Mouse (Mus musculus) CH12.LX (cell line): ENCODE results near the gene Exd1. TPM values are rescaled to one million over a fixed set of nuclear protein-coding genes. Genes with fewer than 3 reads are reported as not detected.

ENCODE experiments used
- DNase-seq: peaks from one replicate; pipeline ENCODE4 v3.0.0-alpha.2; 2013; ENCODE audit errors: extremely low read depth
- H3K27ac ChIP-seq: 2 replicates; pipeline ENCODE4 v1.5.1; 2012; ENCODE audit warnings: low read depth, mild to moderate bottlenecking, control low read depth, moderate library complexity; ENCODE audit not compliant: insufficient read depth
- H3K27me3 ChIP-seq: replicated peaks from 2 replicates; pipeline ENCODE3; 2012; ENCODE audit warnings: inconsistent platforms
- H3K36me3 ChIP-seq, 2 experiments: replicated peaks in 1 of 2; 2 replicates each; pipeline versions ENCODE3 to v1.6.1; 2012; ENCODE audit warnings: inconsistent platforms in 1 of 2, low read length in 1 of 2, mild to moderate bottlenecking in 1 of 2, mixed read lengths in 1 of 2, moderate library complexity in 1 of 2; ENCODE audit not compliant: control insufficient read depth in 1 of 2, insufficient read depth in 1 of 2
- H3K4me1 ChIP-seq, 2 experiments: 2 replicates each; pipeline ENCODE4 v1.6.1; 2012; ENCODE audit warnings: inconsistent platforms in 1 of 2, moderate library complexity in 1 of 2; ENCODE audit not compliant: insufficient read depth in 2 of 2, control insufficient read depth in 1 of 2
- H3K4me2 ChIP-seq: 2 replicates; pipeline ENCODE4 v1.6.1; 2012; ENCODE audit warnings: low read depth, mild to moderate bottlenecking, control low read depth; ENCODE audit not compliant: poor library complexity, insufficient read depth, severe bottlenecking
- H3K4me3 ChIP-seq, 3 experiments: fragments of 150-350 bp in 1 of 3; sonication (generic) in 1 of 3; replicated peaks in 1 of 3; 2 replicates each; pipeline versions ENCODE3 to v1.5.1; 2011 to 2012; ENCODE audit warnings: low read depth in 2 of 3, low read length in 2 of 3, mild to moderate bottlenecking in 2 of 3, moderate library complexity in 2 of 3, control low read depth in 1 of 3, improper control_type of control experiment in 1 of 3, inconsistent platforms in 1 of 3, mixed read lengths in 1 of 3; ENCODE audit not compliant: poor library complexity in 1 of 3
- H3K79me2 ChIP-seq: replicated peaks from 2 replicates; pipeline ENCODE4 v1.6.1; 2012; ENCODE audit warnings: mild to moderate bottlenecking, moderate library complexity; ENCODE audit not compliant: control insufficient read depth, poor library complexity, insufficient read depth, severe bottlenecking; ENCODE audit errors: extremely low read depth
- H3K9ac ChIP-seq: 2 replicates; pipeline ENCODE4 v1.6.1; 2012; ENCODE audit warnings: low read depth, mild to moderate bottlenecking, control low read depth, moderate library complexity; ENCODE audit not compliant: insufficient read depth
- H3K9me3 ChIP-seq: replicated peaks from 2 replicates; pipeline ENCODE3; 2012; ENCODE audit warnings: low read length, inconsistent platforms, mixed read lengths
- BHLHE40 ChIP-seq: IDR thresholded peaks from 2 replicates; pipeline ENCODE4 v1.6.1; 2011; ENCODE audit warnings: mild to moderate bottlenecking, low read depth, low read length, improper control_type of control experiment
- CTCF ChIP-seq, 2 experiments: IDR thresholded peaks in 1 of 2; conservative IDR thresholded peaks in 1 of 2; 2 replicates each; pipeline ENCODE4 v1.5.1; 2011 to 2012; ENCODE audit warnings: low read depth in 2 of 2, low read length in 2 of 2, improper control_type of control experiment in 1 of 2, inconsistent platforms in 1 of 2, mild to moderate bottlenecking in 1 of 2, moderate library complexity in 1 of 2
- E2F4 ChIP-seq: IDR thresholded peaks from 2 replicates; pipeline ENCODE4 v1.6.1; 2011; ENCODE audit warnings: low read depth, low read length, improper control_type of control experiment; ENCODE audit not compliant: insufficient replicate concordance
- ELF1 ChIP-seq: IDR thresholded peaks from 2 replicates; pipeline ENCODE4 v1.6.1; 2014; ENCODE audit warnings: low read depth, mild to moderate bottlenecking, inconsistent platforms, low read length, improper control_type of control experiment
- EP300 ChIP-seq: IDR thresholded peaks from 2 replicates; pipeline ENCODE4 v1.6.1; 2011; ENCODE audit warnings: low read length, improper control_type of control experiment
- JUN ChIP-seq: IDR thresholded peaks from 2 replicates; pipeline ENCODE4 v1.6.1; 2011; ENCODE audit warnings: low read depth, mild to moderate bottlenecking, low read length, improper control_type of control experiment, moderate library complexity; ENCODE audit not compliant: insufficient read depth
- JUND ChIP-seq: conservative IDR thresholded peaks from 2 replicates; pipeline ENCODE4 v1.6.1; 2011; ENCODE audit warnings: low read depth, low read length, improper control_type of control experiment
- KAT2A ChIP-seq: IDR thresholded peaks from 2 replicates; pipeline ENCODE4 v1.6.1; 2012; ENCODE audit warnings: low read length, improper control_type of control experiment, inconsistent platforms; ENCODE audit not compliant: insufficient replicate concordance
- MAX ChIP-seq: IDR thresholded peaks from 2 replicates; pipeline ENCODE4 v1.6.1; 2011; ENCODE audit warnings: low read length, improper control_type of control experiment
- MAZ ChIP-seq: IDR thresholded peaks from 2 replicates; pipeline ENCODE4 v1.6.1; 2012; ENCODE audit warnings: low read depth, mild to moderate bottlenecking, inconsistent platforms, low read length, improper control_type of control experiment, moderate library complexity
- MXI1 ChIP-seq: IDR thresholded peaks from 2 replicates; pipeline ENCODE4 v1.6.1; 2011; ENCODE audit warnings: mild to moderate bottlenecking, low read depth, low read length, improper control_type of control experiment
- MYC ChIP-seq: IDR thresholded peaks from 2 replicates; pipeline ENCODE4 v1.6.1; 2011; ENCODE audit warnings: low read depth, mild to moderate bottlenecking, improper control_type of control experiment, low read length
- NELFE ChIP-seq: IDR thresholded peaks from 2 replicates; pipeline ENCODE4 v1.6.1; 2011; ENCODE audit warnings: low read depth, low read length, improper control_type of control experiment
- POLR2A ChIP-seq: IDR thresholded peaks from 2 replicates; pipeline ENCODE4 v1.6.1; 2011; ENCODE audit warnings: low read depth, mild to moderate bottlenecking, improper control_type of control experiment, low read length
- SIN3A ChIP-seq: IDR thresholded peaks from 2 replicates; pipeline ENCODE4 v1.6.1; 2012; ENCODE audit warnings: low read length, improper control_type of control experiment, inconsistent platforms
- SMC3 ChIP-seq: IDR thresholded peaks from 2 replicates; pipeline ENCODE4 v1.6.1; 2011; ENCODE audit warnings: low read depth, low read length, improper control_type of control experiment
- TBP ChIP-seq: conservative IDR thresholded peaks from 2 replicates; pipeline ENCODE4 v1.6.1; 2011; ENCODE audit warnings: low read depth, low read length, improper control_type of control experiment
- USF1 ChIP-seq: IDR thresholded peaks from 2 replicates; pipeline ENCODE4 v1.6.1; 2014; ENCODE audit warnings: low read depth, mild to moderate bottlenecking, inconsistent platforms, low read length, improper control_type of control experiment
- ZKSCAN1 ChIP-seq: IDR thresholded peaks from 2 replicates; pipeline ENCODE4 v1.6.1; 2012; ENCODE audit warnings: low read depth, inconsistent platforms, low read length, improper control_type of control experiment, borderline replicate concordance
- ZNF384 ChIP-seq: IDR thresholded peaks from 2 replicates; pipeline ENCODE4 v1.6.1; 2012; ENCODE audit warnings: low read depth, low read length, improper control_type of control experiment, inconsistent platforms
- dilution Hi-C: fragments of 300-500 bp; cut with MboI; formaldehyde crosslinking; loops from 2 replicates; pipeline ENCODE4 v1.14.3; 2020; ENCODE audit warnings: low sequenced_read_pairs; ENCODE audit not compliant: extremely low pct_unique_long_range_greater_than_20kb, extremely low pct_ligation_motif_present
- in situ Hi-C: fragments of 300-500 bp; cut with MboI; formaldehyde crosslinking; loops from 3 replicates; pipeline ENCODE4 v1.14.3; 2019; ENCODE audit warnings: low sequenced_read_pairs, low pct_ligation_motif_present, low pct_unique_long_range_greater_than_20kb, mixed read lengths
- polyA plus RNA-seq: library from polyadenylated mRNA; unstranded; fragments of >175 nt; gene quantifications from 2 replicates; pipeline ENCODE4 v1.2.1, GENCODE M21; 2012; ENCODE audit warnings: low read depth; ENCODE audit not compliant: insufficient read length
- total RNA-seq, 2 experiments: library from RNA; depleted of rRNA; stranded (reverse); fragments of 300-350 nt in 1 of 2; fragments of >200 nt in 1 of 2; gene quantifications; 2 replicates each; pipeline ENCODE4 v1.2.3; 2012 to 2014

The Exd1 gene
- total and polyA plus RNA-seq, 3 experiments: 0.17 to 0.39 (median 0.25) TPM

GRCm38 (mm10) chr2:119476621-119477391, 70.6 kb downstream of the Exd1 start:
- Histone ChIP-seq H3K4me2 (peak overlapping the region; percentile 94), H3K36me3 (peaks cover 3 to 21% of the 10 kb centered on the region in 2 experiments), H3K79me2 (peaks cover 47% of the 10 kb centered on the region), H3K27ac (peak overlapping the region; percentile 70), H3K4me1 (peaks cover 5 to 21% of the 10 kb centered on the region in 2 experiments; a peak in 3 of 4 replicates), H3K9ac (peak overlapping the region; percentile 99), H3K9me3 (no peaks in the 10 kb centered on the region), H3K27me3 (no peaks in the 10 kb centered on the region), H3K4me3 (peak overlapping the region; percentile 86 to 93 (median 86))
- dilution Hi-C loops: no loop called here
- in situ Hi-C loops: no loop called here
- peak; percentile 74 for DNase-seq
- 0 out of 2 replicates have a peak, but pooled peaks have one; percentile 1 for TF ChIP-seq MAZ
- TF ChIP-seq JUN: 0 out of 2 replicates have a peak, but pooled peaks have one; percentile 13
- no peak for TF ChIP-seq JUND
- 0 out of 2 replicates have a peak, but pooled peaks have one; percentile 39 for TF ChIP-seq TBP
- no peak for TF ChIP-seq EP300
- peak; percentile 100 for TF ChIP-seq MXI1
- TF ChIP-seq MYC: peak; percentile 98
- peak; percentile 53 for TF ChIP-seq POLR2A
- TF ChIP-seq CTCF (conservative IDR thresholded peaks at IDR 0.05 in 1 of 2, IDR thresholded peaks at IDR 0.05 in 1 of 2; ENCODE audit: low read depth in 2 of 2, low read length in 2 of 2): peak in 1 of 2 experiments; percentile 36; a peak in 2 of 4 replicates
- peak; percentile 92 for TF ChIP-seq SIN3A
- peak; percentile 24 for TF ChIP-seq USF1
- TF ChIP-seq E2F4: no peak
- TF ChIP-seq ZKSCAN1: no peak
- TF ChIP-seq SMC3: no peak
- peak; percentile 97 for TF ChIP-seq MAX
- TF ChIP-seq NELFE: peak; percentile 6; the same call in 1 of the 2 replicates
- TF ChIP-seq ELF1: peak; percentile 71
- TF ChIP-seq KAT2A: no peak
- peak; percentile 89 for TF ChIP-seq BHLHE40

- in situ Hi-C loops (no loop called here), dilution Hi-C loops (no loop called here)
- H3K4me2 ChIP-seq: peak overlapping the region; percentile 94
Measured at GRCm38 (mm10) chr2:119476166-119476565, 71.3 kb downstream of the Exd1 start.

More at GRCm38 (mm10) chr2:119476166-119476565, 71.3 kb downstream of the Exd1 start:
- Histone ChIP-seq H3K9me3 (no peaks in the 10 kb centered on the region), H3K27me3 (no peaks in the 10 kb centered on the region), H3K4me3 (peak overlapping the region; percentile 86 to 93 (median 86)), H3K4me1 (peaks cover 5 to 21% of the 10 kb centered on the region in 2 experiments; a peak in 3 of 4 replicates), H3K27ac (no peak overlapping the region), H3K36me3 (peaks cover 3 to 24% of the 10 kb centered on the region in 2 experiments), H3K79me2 (peaks cover 53% of the 10 kb centered on the region), H3K9ac (peak overlapping the region; percentile 99)
- TF ChIP-seq ZNF384 (peak; percentile 85), SIN3A (no peak), MAZ (0 out of 2 replicates have a peak, but pooled peaks have one; percentile 0)
- no peak for DNase-seq

Other genes starting within 250 kb of the Exd1 start
- 0.13 TPM in 1 of 2 replicates, not detected in the other for gene Dll4, start 221.8 kb downstream of the Exd1 start, total RNA-seq (2012; rRNA removed)
- 0.12 TPM in 1 of 2 replicates, not detected in the other for gene Dll4, start 221.8 kb downstream of the Exd1 start, total RNA-seq (2014; rRNA removed)
- gene Dll4, start 221.8 kb downstream of the Exd1 start, polyA plus RNA-seq: not detected in 2 replicates
- gene Chac1, start 196.4 kb downstream of the Exd1 start, total RNA-seq (2012; rRNA removed): 47.5 and 95.6 TPM in 2 replicates
- gene Chac1, start 196.4 kb downstream of the Exd1 start, total RNA-seq (2014; rRNA removed): 47.2 and 49.2 TPM in 2 replicates
- gene Chac1, start 196.4 kb downstream of the Exd1 start, polyA plus RNA-seq: 33.3 and 33.4 TPM in 2 replicates
- 11.4 and 13.5 TPM in 2 replicates for gene Ino80, start 69.9 kb downstream of the Exd1 start, total RNA-seq (2012; rRNA removed)
- 10.6 and 10.9 TPM in 2 replicates for gene Ino80, start 69.9 kb downstream of the Exd1 start, total RNA-seq (2014; rRNA removed)
- 17.8 TPM in 2 replicates for gene Ino80, start 69.9 kb downstream of the Exd1 start, polyA plus RNA-seq
- gene Chp1, start 70 bp upstream of the Exd1 start, total RNA-seq (2012; rRNA removed): 28.7 and 29.9 TPM in 2 replicates
- 55.9 and 62.1 TPM in 2 replicates for gene Chp1, start 70 bp upstream of the Exd1 start, total RNA-seq (2014; rRNA removed)
- gene Chp1, start 70 bp upstream of the Exd1 start, polyA plus RNA-seq: 41.5 and 47.9 TPM in 2 replicates
- gene Nusap1, start 70.7 kb upstream of the Exd1 start, total RNA-seq (2012; rRNA removed): 25.0 and 29.0 TPM in 2 replicates
- gene Nusap1, start 70.7 kb upstream of the Exd1 start, total RNA-seq (2014; rRNA removed): 92.7 and 107 TPM in 2 replicates
- gene Nusap1, start 70.7 kb upstream of the Exd1 start, polyA plus RNA-seq: 39.9 and 41.1 TPM in 2 replicates
- gene Oip5, start 70.8 kb upstream of the Exd1 start, total RNA-seq (2012; rRNA removed): 22.0 and 24.5 TPM in 2 replicates
- gene Oip5, start 70.8 kb upstream of the Exd1 start, total RNA-seq (2014; rRNA removed): 49.6 and 53.6 TPM in 2 replicates
- 22.3 and 30.1 TPM in 2 replicates for gene Oip5, start 70.8 kb upstream of the Exd1 start, polyA plus RNA-seq
- gene Ndufaf1, start 115.2 kb upstream of the Exd1 start, total RNA-seq (2012; rRNA removed): 25.1 and 33.2 TPM in 2 replicates
- gene Ndufaf1, start 115.2 kb upstream of the Exd1 start, total RNA-seq (2014; rRNA removed): 53.6 and 64.5 TPM in 2 replicates
- gene Ndufaf1, start 115.2 kb upstream of the Exd1 start, polyA plus RNA-seq: 35.6 and 38.7 TPM in 2 replicates
- 9.7 and 12.5 TPM in 2 replicates for gene Rtf1, start 127.4 kb upstream of the Exd1 start, total RNA-seq (2012; rRNA removed)
- 10.7 and 11.3 TPM in 2 replicates for gene Rtf1, start 127.4 kb upstream of the Exd1 start, total RNA-seq (2014; rRNA removed)
- 46.0 and 50.3 TPM in 2 replicates for gene Rtf1, start 127.4 kb upstream of the Exd1 start, polyA plus RNA-seq
- gene Itpka, start 194.7 kb upstream of the Exd1 start, total RNA-seq (2012; rRNA removed): 0.25 and 0.34 TPM in 2 replicates
- 0.28 and 0.39 TPM in 2 replicates for gene Itpka, start 194.7 kb upstream of the Exd1 start, total RNA-seq (2014; rRNA removed)
- 0.40 and 0.54 TPM in 2 replicates for gene Itpka, start 194.7 kb upstream of the Exd1 start, polyA plus RNA-seq
- 1.3 and 2.3 TPM in 2 replicates for gene Ltk, start 212.8 kb upstream of the Exd1 start, total RNA-seq (2012; rRNA removed)
- not detected in 2 replicates for gene Ltk, start 212.8 kb upstream of the Exd1 start, total RNA-seq (2014; rRNA removed)
- gene Ltk, start 212.8 kb upstream of the Exd1 start, polyA plus RNA-seq: 0.10 TPM in 1 of 2 replicates, not detected in the other
- 28.9 and 31.8 TPM in 2 replicates for gene Rpap1, start 239.9 kb upstream of the Exd1 start, total RNA-seq (2012; rRNA removed)
- gene Rpap1, start 239.9 kb upstream of the Exd1 start, total RNA-seq (2014; rRNA removed): 8.5 and 9.0 TPM in 2 replicates
- gene Rpap1, start 239.9 kb upstream of the Exd1 start, polyA plus RNA-seq: 28.7 and 34.7 TPM in 2 replicates